Mouse (Mus musculus): ENCODE measurements around the gene Plcb1. TPM values are rescaled to one million over a fixed set of nuclear protein-coding genes. Genes with fewer than 3 reads are reported as not detected.

Gene Plcb1
- polyA plus RNA-seq, 1 experiment from 2014 or later = 4.8 TPM

Other genes starting within 250 kb of the Plcb1 start
- gene Hao1, start 231.7 kb upstream of the Plcb1 start, polyA plus RNA-seq (2016; fragmentation: Nextera tagmentation; extraction: Ambion mirVana) = not detected in 2 replicates
- gene Tmx4, start 141.9 kb upstream of the Plcb1 start, polyA plus RNA-seq (2016; fragmentation: Nextera tagmentation; extraction: Ambion mirVana) = 23.6 and 38.5 TPM in 2 replicates

Data from midbrain, embryonic 10.5 days (tissue).